Mouse (Mus musculus) splenic B cell, adult 2 months (primary cell): ENCODE results near the gene Cdc34.
"Not testable (repeated sequence)": the region's sequence is repeated elsewhere in the genome, so short reads cannot be mapped to it uniquely, and the experiment has no call there.

Experiments
- DNase-seq: peaks from one replicate; pipeline ENCODE4 v3.0.0-alpha.2; 2011; ENCODE audit warnings: low read depth, low spot score
- H3K27me3 ChIP-seq: 2 replicates; pipeline ENCODE4 v1.6.1; 2012; ENCODE audit warnings: mild to moderate bottlenecking, low read length, moderate library complexity, mixed read lengths; ENCODE audit not compliant: control insufficient read depth, poor library complexity, insufficient read depth, severe bottlenecking
- H3K36me3 ChIP-seq: 2 replicates; pipeline ENCODE4 v1.6.1; 2012; ENCODE audit warnings: mild to moderate bottlenecking, low read length, moderate library complexity, mixed read lengths; ENCODE audit not compliant: control insufficient read depth, poor library complexity, insufficient read depth, severe bottlenecking

Cdc34 gene

GRCm38 (mm10) chr10:79698459-79698858, 16.5 kb downstream of the Cdc34 start:
- no peak for DNase-seq
- no peaks in the 10 kb centered on the region for H3K27me3 ChIP-seq
- H3K36me3 ChIP-seq: no peaks in the 10 kb centered on the region

GRCm38 (mm10) chr10:79700676-79701075, 18.7 kb downstream of the Cdc34 start:
- Histone ChIP-seq H3K36me3 (no peaks in the 10 kb centered on the region), H3K27me3 (no peaks in the 10 kb centered on the region)

DNA sequence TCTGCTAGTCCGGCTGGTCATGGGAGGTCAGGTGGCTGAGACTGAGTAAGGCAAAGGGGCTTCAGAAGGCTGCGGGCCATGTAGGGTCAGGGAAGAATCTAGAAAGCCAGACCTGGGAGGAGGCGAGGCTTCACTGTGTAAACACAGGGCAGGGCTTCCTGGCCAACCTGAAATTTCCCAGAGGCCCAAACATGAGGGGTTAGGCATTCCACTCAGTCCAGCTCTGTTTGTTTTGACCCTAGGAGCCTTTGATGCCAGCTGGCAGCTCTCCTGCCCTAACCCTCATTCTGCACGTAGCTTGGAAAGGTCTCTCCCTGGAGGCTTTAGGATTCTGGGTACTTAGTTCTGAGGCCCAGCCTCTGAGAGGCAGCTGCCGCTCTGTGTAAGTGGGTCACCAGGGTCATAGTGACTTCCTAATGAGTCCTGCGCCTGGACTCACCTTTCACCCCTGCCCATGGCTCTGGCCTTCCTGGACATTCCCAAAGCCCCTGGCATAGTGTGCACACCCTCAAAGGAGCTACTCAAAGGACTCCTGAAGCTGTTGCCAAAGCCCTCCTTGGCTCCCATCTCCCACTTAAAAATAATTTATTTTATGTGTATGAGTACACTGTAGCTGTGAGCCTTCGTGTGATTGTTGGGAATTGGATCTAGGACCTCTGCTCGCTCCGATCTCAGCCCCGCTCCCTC, 19.6 kb downstream of the Cdc34 start:
- H3K36me3 ChIP-seq: no peaks in the 10 kb centered on the region
- DNase-seq: no peak
- H3K27me3 ChIP-seq: no peaks in the 10 kb centered on the region

More at GRCm38 (mm10) chr10:79700676-79701075, 18.7 kb downstream of the Cdc34 start:
- no peak for DNase-seq

DNA sequence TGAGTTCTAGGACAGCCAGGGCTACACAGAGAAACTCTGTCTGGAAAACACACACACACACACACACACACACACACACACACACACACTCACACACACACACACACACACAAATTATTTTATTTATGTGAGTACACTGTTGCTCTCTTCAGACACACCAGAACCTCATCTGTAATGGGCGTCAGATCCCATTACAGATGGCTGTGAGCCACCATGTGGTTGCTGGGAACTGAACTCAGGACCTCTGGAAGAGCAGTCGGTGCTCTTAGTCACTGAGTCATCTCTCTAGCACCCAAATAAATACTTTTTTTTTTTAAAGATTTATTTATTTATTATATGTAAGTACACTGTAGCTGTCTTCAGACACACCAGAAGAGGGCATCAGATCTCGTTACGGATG, 21.0 kb downstream of the Cdc34 start:
- not testable (repeated sequence) for DNase-seq, H3K27me3 ChIP-seq, H3K36me3 ChIP-seq

- no peak for DNase-seq
- Histone ChIP-seq H3K36me3 (no peaks in the 10 kb centered on the region), H3K27me3 (no peaks in the 10 kb centered on the region)
Observed at GRCm38 (mm10) chr10:79703541-79703940, 21.5 kb downstream of the Cdc34 start.

GRCm38 (mm10) chr10:79704065-79704969, 22.3 kb downstream of the Cdc34 start, which contains the start of gene Bsg:
Bsg (plus strand) TSS chr10:79704491.
- Histone ChIP-seq H3K27me3 (no peaks in the 10 kb centered on the region), H3K36me3 (peaks cover 2% of the 10 kb centered on the region; the same call in 1 of the 2 replicates)
- peak; percentile 99 for DNase-seq

DNA sequence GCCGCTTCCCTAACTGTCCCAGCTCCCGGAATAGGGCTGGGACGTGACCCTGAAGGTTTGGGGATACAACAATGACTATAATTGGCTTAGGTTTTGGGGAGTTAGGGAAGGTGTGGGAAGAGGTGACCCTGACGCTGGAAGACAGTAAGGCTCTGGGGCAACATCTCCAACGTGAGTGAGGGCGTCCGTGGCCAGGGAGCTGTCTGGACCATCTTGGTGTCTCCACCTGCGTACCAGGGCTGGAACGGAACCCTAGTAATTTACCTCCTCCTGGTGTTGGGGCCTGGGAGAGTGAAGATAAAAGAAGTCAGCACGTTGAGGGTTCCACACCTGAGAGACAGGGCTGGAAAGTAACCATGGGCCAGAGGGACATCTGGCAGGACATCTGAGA, 23.0 kb downstream of the Cdc34 start:
- DNase-seq: no peak
- peaks cover 2% of the 10 kb centered on the region; the same call in 1 of the 2 replicates for H3K36me3 ChIP-seq
- no peaks in the 10 kb centered on the region for H3K27me3 ChIP-seq

DNA sequence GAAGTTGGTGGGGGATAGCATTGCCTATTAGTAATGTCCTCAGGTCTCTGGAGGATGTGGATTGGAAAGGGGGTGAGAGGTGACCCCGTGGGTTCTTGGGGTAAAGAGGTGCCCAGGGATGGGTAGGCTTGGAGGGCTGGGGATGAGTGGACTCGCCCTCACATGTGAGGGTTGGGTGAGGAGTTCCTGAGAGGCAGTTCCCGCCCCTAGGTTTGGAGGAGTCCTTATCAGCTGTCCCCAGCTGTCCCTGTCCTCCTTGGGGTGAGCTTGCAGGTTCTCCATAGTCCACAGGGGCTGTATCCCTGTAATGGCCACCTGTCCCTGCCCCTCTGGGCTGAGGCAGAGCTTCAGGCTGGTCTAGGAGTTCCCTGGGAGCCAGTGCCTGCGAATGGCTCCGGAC, 24.0 kb downstream of the Cdc34 start:
- Histone ChIP-seq H3K27me3 (no peaks in the 10 kb centered on the region), H3K36me3 (peaks cover 2% of the 10 kb centered on the region; the same call in 1 of the 2 replicates)
- no peak for DNase-seq

GRCm38 (mm10) chr10:79706406-79707094, 24.6 kb downstream of the Cdc34 start:
- Histone ChIP-seq H3K36me3 (peaks cover 6% of the 10 kb centered on the region), H3K27me3 (no peaks in the 10 kb centered on the region)
- no peak for DNase-seq

DNA sequence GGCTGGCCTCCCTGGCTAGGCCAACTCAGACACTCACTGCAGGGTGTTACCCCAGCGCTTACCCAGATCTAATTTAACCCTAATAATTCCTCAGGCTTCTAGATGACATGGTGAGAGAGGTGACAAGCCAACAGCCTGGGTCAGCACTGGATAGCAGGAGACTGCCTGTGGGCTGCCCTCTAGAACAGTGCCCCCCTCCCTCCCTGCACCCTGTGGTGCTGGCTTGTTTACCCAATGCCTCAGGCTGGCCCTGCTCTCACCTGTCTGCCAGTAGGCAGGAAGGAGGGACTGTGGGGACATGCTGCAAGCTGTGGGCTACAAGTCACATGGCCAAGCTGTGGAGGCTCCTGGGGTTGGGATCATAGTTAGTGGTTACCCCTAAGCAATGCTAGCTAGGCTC, 25.2 kb downstream of the Cdc34 start:
- no peaks in the 10 kb centered on the region for H3K27me3 ChIP-seq

DNA sequence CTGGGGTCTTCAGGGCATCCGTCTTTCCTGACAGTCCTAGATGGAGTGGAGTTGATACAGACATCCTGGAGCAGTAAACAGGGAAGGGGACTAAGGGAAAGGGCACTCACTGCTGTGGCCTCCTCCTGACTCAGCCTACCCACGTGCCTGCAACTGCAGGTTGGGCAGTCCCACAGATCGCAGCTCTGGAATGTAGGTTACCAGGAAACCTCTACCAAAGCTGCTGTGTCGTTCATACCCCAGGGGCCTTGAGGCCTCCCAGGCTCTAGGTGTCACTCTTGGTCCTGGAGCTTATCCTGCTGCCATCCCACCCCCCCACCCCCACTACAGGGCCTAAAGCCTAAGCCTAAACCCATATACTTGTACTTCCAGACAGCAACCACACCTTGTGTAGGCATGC, 25.8 kb downstream of the Cdc34 start:
- no peaks in the 10 kb centered on the region for H3K27me3 ChIP-seq
- H3K36me3 ChIP-seq: peaks cover 7% of the 10 kb centered on the region
- no peak for DNase-seq

More for the DNA sequence above, 25.2 kb downstream of the Cdc34 start:
- no peak for DNase-seq
- H3K36me3 ChIP-seq: peaks cover 7% of the 10 kb centered on the region

GRCm38 (mm10) chr10:79708668-79709067, 26.7 kb downstream of the Cdc34 start:
- H3K27me3 ChIP-seq: no peaks in the 10 kb centered on the region
- no peak for DNase-seq
- H3K36me3 ChIP-seq: peaks cover 7% of the 10 kb centered on the region

DNA sequence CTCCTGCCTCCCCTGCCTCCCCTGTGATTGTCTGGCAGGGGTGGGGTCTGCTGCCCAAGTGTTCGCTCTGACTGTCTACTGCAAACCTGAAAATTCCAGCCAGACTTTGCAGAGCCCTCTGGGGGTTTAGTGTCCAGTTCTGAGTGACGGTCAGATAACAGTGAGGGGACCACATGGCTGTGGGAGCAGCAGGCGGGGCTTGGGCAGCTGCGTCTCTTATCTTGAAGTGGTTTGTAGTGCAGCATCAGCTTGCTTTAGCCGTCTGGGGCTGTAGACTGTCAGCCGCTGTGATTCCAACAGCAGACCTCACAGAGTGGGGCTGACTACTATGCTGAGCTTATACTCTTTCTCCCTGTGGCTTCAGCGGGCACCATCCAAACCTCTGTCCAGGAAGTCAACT, 27.3 kb downstream of the Cdc34 start:
- no peak for DNase-seq
- H3K27me3 ChIP-seq: no peaks in the 10 kb centered on the region

DNA sequence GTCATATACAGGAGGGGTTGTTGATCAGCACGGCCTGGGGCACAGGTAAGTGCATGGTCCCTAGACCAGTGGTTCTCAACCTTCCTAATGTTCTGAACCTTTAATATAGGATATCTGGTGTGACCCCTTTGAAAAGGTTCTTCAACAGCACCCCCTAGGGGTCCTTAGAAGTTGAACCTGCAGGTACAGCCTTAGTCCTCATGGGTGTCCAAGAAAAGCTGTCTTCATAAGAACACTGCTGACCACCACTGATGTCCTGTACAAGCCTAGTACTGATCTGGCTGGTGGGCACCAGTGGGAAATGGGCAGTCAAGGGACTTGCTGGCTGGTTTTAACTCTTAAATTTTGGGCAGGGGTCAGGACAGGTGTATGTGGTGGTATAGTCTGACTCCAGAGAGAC, 30.0 kb downstream of the Cdc34 start:
- H3K36me3 ChIP-seq: peaks cover 7% of the 10 kb centered on the region
- peak; percentile 60 for DNase-seq
- no peaks in the 10 kb centered on the region for H3K27me3 ChIP-seq

More for the DNA sequence above, 27.3 kb downstream of the Cdc34 start:
- peaks cover 7% of the 10 kb centered on the region for H3K36me3 ChIP-seq
